Mouse (Mus musculus) lung, postnatal 0 days (tissue): ENCODE measurements around the gene Midn. TPM values are rescaled to one million over a fixed set of nuclear protein-coding genes. Genes with fewer than 3 reads are reported as not detected.

Experiments
- ATAC-seq: fragments of 200-750 bp; cut with Nextera tagmentation; 2 replicates; pipeline ENCODE4 v1.8.0; 2017; ENCODE audit warnings: moderate library complexity
- DNase-seq: peaks from one replicate; pipeline ENCODE4 v3.0.0-alpha.2; 2016; ENCODE audit warnings: low spot score
- H3K27ac ChIP-seq: fragments of 300-500 bp; sonication (generic); 2 replicates; pipeline ENCODE4 v1.5.1; 2014; ENCODE audit warnings: antibody characterized with exemption, mild to moderate bottlenecking, low read length, mixed read lengths
- H3K27me3 ChIP-seq: fragments of 300-500 bp; sonication (generic); replicated peaks from 2 replicates; pipeline ENCODE4 v1.6.1; 2014; ENCODE audit warnings: low read length, mixed read lengths; ENCODE audit not compliant: insufficient read depth
- H3K36me3 ChIP-seq: fragments of 300-500 bp; sonication (generic); 2 replicates; pipeline ENCODE4 v1.6.1; 2014; ENCODE audit warnings: low read length, mixed read lengths; ENCODE audit not compliant: insufficient read depth
- H3K4me1 ChIP-seq: fragments of 300-500 bp; sonication (generic); 2 replicates; pipeline ENCODE4 v1.6.1; 2014; ENCODE audit warnings: antibody characterized with exemption, low read depth, low read length, mixed read lengths; ENCODE audit not compliant: insufficient read depth
- H3K4me2 ChIP-seq: fragments of 300-500 bp; sonication (generic); replicated peaks from 2 replicates; pipeline ENCODE4 v1.6.1; 2014; ENCODE audit warnings: low read depth, mild to moderate bottlenecking, low read length, moderate library complexity, mixed read lengths
- H3K4me3 ChIP-seq: fragments of 300-500 bp; sonication (generic); 2 replicates; pipeline ENCODE4 v1.5.1; 2014; ENCODE audit warnings: low read depth, low read length
- H3K9ac ChIP-seq: fragments of 300-500 bp; sonication (generic); replicated peaks from 2 replicates; pipeline ENCODE4 v1.6.1; 2014; ENCODE audit warnings: low read depth, mild to moderate bottlenecking
- H3K9me3 ChIP-seq: fragments of 300-500 bp; sonication (generic); 2 replicates; pipeline ENCODE4 v1.6.1; 2016; ENCODE audit warnings: low read length, mixed read lengths
- CTCF ChIP-seq: IDR thresholded peaks from 2 replicates; pipeline ENCODE4 v1.5.1; 2016; ENCODE audit warnings: antibody characterized with exemption, mild to moderate bottlenecking
- EP300 ChIP-seq: IDR thresholded peaks from 2 replicates; pipeline ENCODE4 v1.6.1; 2016; ENCODE audit warnings: antibody characterized with exemption, mild to moderate bottlenecking, control low read depth
- WGBS: fragments of 180-500 bp; shearing (Covaris S2); extraction: QIAGEN DNeasy Blood & Tissue Kit; methylation state at CpG from one replicate; pipeline ENCODE4 v1.1.7; 2014; 5-methylcytosine and 5-hydroxymethylcytosine counted together
- polyA plus RNA-seq: library from polyadenylated mRNA; unstranded; fragments of >200 nt; fragmentation: Nextera tagmentation; extraction: Ambion mirVana; gene quantifications from 2 replicates; pipeline ENCODE4 v1.2.1, GENCODE M21; 2015

Gene Midn
- polyA plus RNA-seq, 1 experiment from 2014 or later: 13.2 TPM

- DNase-seq: peak; percentile 92
- H3K27ac ChIP-seq: no peak overlapping the region
- H3K4me2 ChIP-seq: no peak overlapping the region
- H3K4me1 ChIP-seq: no peaks in the 10 kb centered on the region
- H3K27me3 ChIP-seq: no peaks in the 10 kb centered on the region
- TF ChIP-seq CTCF (peak; percentile 97), EP300 (no peak)
- 57% methylated on average over 3 of the region's 3 CpGs for WGBS
- H3K36me3 ChIP-seq: no peaks in the 10 kb centered on the region
- H3K9ac ChIP-seq: no peak overlapping the region
- peak; percentile 94 for ATAC-seq
- H3K4me3 ChIP-seq: no peak overlapping the region
- H3K9me3 ChIP-seq: no peaks in the 10 kb centered on the region
These were observed 51.5 kb downstream of the Midn start for GRCm38 (mm10) chr10:80199440-80200008.

GRCm38 (mm10) chr10:80200485-80200884, 52.4 kb downstream of the Midn start:
- no peak for ATAC-seq

GRCm38 (mm10) chr10:80204055-80204454, 56.0 kb downstream of the Midn start:
- Histone ChIP-seq H3K27ac (no peak overlapping the region), H3K27me3 (no peaks in the 10 kb centered on the region), H3K36me3 (no peaks in the 10 kb centered on the region), H3K4me3 (no peak overlapping the region), H3K4me1 (no peaks in the 10 kb centered on the region), H3K9ac (no peak overlapping the region), H3K4me2 (no peak overlapping the region), H3K9me3 (no peaks in the 10 kb centered on the region)
- WGBS: 24% methylated on average over 7 of the region's 7 CpGs
- no peak for ATAC-seq
- no peak for DNase-seq
- no peak for TF ChIP-seq CTCF
- no peak for TF ChIP-seq EP300

More at GRCm38 (mm10) chr10:80200485-80200884, 52.4 kb downstream of the Midn start:
- no peak for DNase-seq
- no peak overlapping the region for H3K4me2 ChIP-seq
- H3K27me3 ChIP-seq: no peaks in the 10 kb centered on the region
- no peaks in the 10 kb centered on the region for H3K4me1 ChIP-seq
- no peaks in the 10 kb centered on the region for H3K9me3 ChIP-seq
- TF ChIP-seq CTCF (no peak), EP300 (no peak)
- no peak overlapping the region for H3K9ac ChIP-seq
- no peak overlapping the region for H3K4me3 ChIP-seq
- 67% methylated on average over 6 of the region's 6 CpGs for WGBS
- H3K27ac ChIP-seq: no peak overlapping the region
- no peaks in the 10 kb centered on the region for H3K36me3 ChIP-seq

DNA sequence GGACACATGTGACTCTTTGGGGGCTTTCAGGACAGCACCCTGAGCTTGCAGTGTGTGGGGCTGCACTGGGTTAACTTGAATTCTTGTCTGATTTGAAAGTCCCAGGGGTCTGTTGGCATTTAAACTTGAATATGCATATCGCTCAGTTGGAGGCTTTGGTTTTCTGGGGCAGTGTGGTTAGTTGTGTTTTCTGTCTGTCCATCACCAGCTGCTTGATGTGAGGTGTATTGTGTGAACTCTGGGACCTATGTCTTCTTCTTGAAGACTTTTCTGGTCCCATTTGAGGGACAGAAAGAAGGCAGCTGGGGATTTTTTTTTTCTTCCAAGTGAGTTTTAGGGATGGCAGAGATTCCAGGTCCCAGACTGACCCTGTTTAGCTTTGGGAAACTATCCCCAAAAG, 59.1 kb downstream of the Midn start:
- DNase-seq: no peak
- H3K27me3 ChIP-seq: no peaks in the 10 kb centered on the region
- ATAC-seq: no peak
- H3K4me3 ChIP-seq: no peak overlapping the region
- no peaks in the 10 kb centered on the region for H3K4me1 ChIP-seq
- H3K9ac ChIP-seq: no peak overlapping the region
- H3K4me2 ChIP-seq: no peak overlapping the region
- no peak overlapping the region for H3K27ac ChIP-seq
- no peak for TF ChIP-seq EP300
- TF ChIP-seq CTCF: no peak
- 74% methylated on average over 1 of the region's 1 CpGs for WGBS
- H3K9me3 ChIP-seq: no peaks in the 10 kb centered on the region
- no peaks in the 10 kb centered on the region for H3K36me3 ChIP-seq

DNA sequence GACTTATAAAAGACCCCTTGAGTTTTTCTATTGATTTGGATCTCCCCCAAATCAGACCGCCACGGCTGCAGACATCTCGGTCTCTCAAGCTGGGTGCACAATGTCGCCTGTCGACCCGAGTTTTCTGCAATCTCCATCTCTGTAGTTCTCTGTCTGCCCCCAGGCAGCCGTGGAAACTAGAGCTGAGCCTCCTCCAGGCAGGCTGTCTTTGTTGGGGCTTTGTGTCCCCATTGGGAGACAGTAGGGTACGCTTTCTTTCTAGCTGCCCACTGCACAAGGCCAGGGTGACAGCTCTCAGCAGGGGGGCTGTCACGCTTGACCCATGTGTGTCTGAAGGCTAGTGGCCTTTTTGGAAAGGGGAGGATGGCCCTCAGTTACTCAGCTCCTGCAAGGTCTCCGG, 59.6 kb downstream of the Midn start:
- no peaks in the 10 kb centered on the region for H3K4me1 ChIP-seq
- H3K4me3 ChIP-seq: no peak overlapping the region
- 73% methylated on average over 10 of the region's 10 CpGs for WGBS
- ATAC-seq: no peak
- H3K9ac ChIP-seq: no peak overlapping the region
- DNase-seq: no peak
- no peak for TF ChIP-seq EP300
- no peak for TF ChIP-seq CTCF
- H3K27me3 ChIP-seq: no peaks in the 10 kb centered on the region
- H3K4me2 ChIP-seq: no peak overlapping the region
- H3K9me3 ChIP-seq: no peaks in the 10 kb centered on the region
- H3K27ac ChIP-seq: no peak overlapping the region
- H3K36me3 ChIP-seq: no peaks in the 10 kb centered on the region

Other genes with a start within 250 kb of the Midn start
- gene Med16, start 239.3 kb upstream of the Midn start, polyA plus RNA-seq: 32.0 and 32.8 TPM in 2 replicates
- not detected in 2 replicates for gene Gm26602, start 237.4 kb upstream of the Midn start, polyA plus RNA-seq
- gene Kiss1r, start 231.3 kb upstream of the Midn start, polyA plus RNA-seq: 1.6 and 1.7 TPM in 2 replicates
- gene R3hdm4, start 227.1 kb upstream of the Midn start, polyA plus RNA-seq: 123 and 129 TPM in 2 replicates
- 4.8 and 7.1 TPM in 2 replicates for gene Arid3a, start 221.2 kb upstream of the Midn start, polyA plus RNA-seq
- gene Wdr18, start 188.1 kb upstream of the Midn start, polyA plus RNA-seq: 32.8 and 44.2 TPM in 2 replicates
- gene Grin3b, start 177.6 kb upstream of the Midn start, polyA plus RNA-seq: 0.24 and 0.32 TPM in 2 replicates
- 26.7 and 27.6 TPM in 2 replicates for gene Tmem259, start 163.9 kb upstream of the Midn start, polyA plus RNA-seq
- 483 and 567 TPM in 2 replicates for gene Cnn2, start 159.7 kb upstream of the Midn start, polyA plus RNA-seq
- gene Abca7, start 151.8 kb upstream of the Midn start, polyA plus RNA-seq: 5.5 and 6.5 TPM in 2 replicates
- 20.1 and 22.2 TPM in 2 replicates for gene Arhgap45, start 131.6 kb upstream of the Midn start, polyA plus RNA-seq
- gene Polr2e, start 108.5 kb upstream of the Midn start, polyA plus RNA-seq: 178 and 202 TPM in 2 replicates
- gene Gpx4, start 101.1 kb upstream of the Midn start, polyA plus RNA-seq: 1,058 and 1,082 TPM in 2 replicates
- gene Sbno2, start 42.7 kb upstream of the Midn start, polyA plus RNA-seq: 17.5 and 26.4 TPM in 2 replicates
- gene Stk11, start 32.5 kb upstream of the Midn start, polyA plus RNA-seq: 19.0 and 19.8 TPM in 2 replicates
- gene Atp5d, start 9.6 kb upstream of the Midn start, polyA plus RNA-seq: 463 and 491 TPM in 2 replicates
- 5.1 and 5.5 TPM in 2 replicates for gene Cbarp, start 7.4 kb upstream of the Midn start, polyA plus RNA-seq
- 203 and 305 TPM in 2 replicates for gene Cirbp, start 17.7 kb downstream of the Midn start, polyA plus RNA-seq
- gene 1600002K03Rik, start 24.7 kb downstream of the Midn start, polyA plus RNA-seq: 10.4 and 11.7 TPM in 2 replicates
- 5.1 and 6.9 TPM in 2 replicates for gene Efna2, start 31.2 kb downstream of the Midn start, polyA plus RNA-seq
- 34.0 and 36.9 TPM in 2 replicates for gene Mum1, start 78.2 kb downstream of the Midn start, polyA plus RNA-seq
- 295 and 327 TPM in 2 replicates for gene Ndufs7, start 100.8 kb downstream of the Midn start, polyA plus RNA-seq
- 23.5 and 25.4 TPM in 2 replicates for gene Gamt, start 112.7 kb downstream of the Midn start, polyA plus RNA-seq
- 37.8 and 38.1 TPM in 2 replicates for gene Dazap1, start 113.2 kb downstream of the Midn start, polyA plus RNA-seq
- 651 and 741 TPM in 2 replicates for gene Rps15, start 144.2 kb downstream of the Midn start, polyA plus RNA-seq
- 0.57 and 0.85 TPM in 2 replicates for gene Apc2, start 147.7 kb downstream of the Midn start, polyA plus RNA-seq
- gene 2310011J03Rik, start 172.3 kb downstream of the Midn start, polyA plus RNA-seq: 58.4 and 64.8 TPM in 2 replicates
- 3.4 and 3.7 TPM in 2 replicates for gene Pcsk4, start 181.2 kb downstream of the Midn start, polyA plus RNA-seq
- 15.4 and 17.6 TPM in 2 replicates for gene Reep6, start 181.7 kb downstream of the Midn start, polyA plus RNA-seq
- gene Adamtsl5, start 200.1 kb downstream of the Midn start, polyA plus RNA-seq: 6.4 and 7.3 TPM in 2 replicates
- 1.00 and 1.0 TPM in 2 replicates for gene Plk5, start 208.2 kb downstream of the Midn start, polyA plus RNA-seq
- 6.0 and 6.3 TPM in 2 replicates for gene Mex3d, start 239.4 kb downstream of the Midn start, polyA plus RNA-seq